ENCODE assay signal across 26 mouse cellular contexts in genomic region chr12:104125021-104125560, GRCm38 (mm10). TPM values are rescaled to one million over a fixed set of nuclear protein-coding genes. Genes with fewer than 3 reads are reported as not detected.
DNase-seq lines count a peak whose midpoint lies in the region; ATAC-seq lines count a peak whose summit lies in the region.
"Had no signal": no experiment of that assay in that cellular context is flagged by ENCODE, and none has a peak within 500 bp of the region (broad histone marks: within the 10 kb centered on the region; RNA-seq: fewer than 3 reads in every experiment).

No protein-coding gene starts in this region.

- H3K4me1 ChIP-seq in heart, embryonic 12.5 days (replicated peaks), result peaks cover 6% of the 10 kb centered on the region; the same call in 1 of the 2 replicates
- no peaks in the 10 kb centered on the region for H3K4me1 ChIP-seq in forebrain, embryonic 16.5 days (replicated peaks; ENCODE audit: control insufficient read depth, insufficient read depth, low read length)
- H3K4me1 ChIP-seq: embryonic facial prominence, embryonic 13.5 days; forebrain, embryonic 13.5 days; hindbrain, embryonic 12.5 days had no signal

- intact Hi-C loops in heart, postnatal 14 days (cut with DNase I), result no loop called here

- DNase-seq in heart, postnatal 14 days, result no peak
- DNase-seq in 3T3-L1 (ENCODE audit: low read depth, low spot score) (peak; percentile 57), NIH3T3 (ENCODE audit: low read depth) (peak; percentile 41)
- peak; percentile 65 for DNase-seq in gonadal fat pad, adult 2 months (ENCODE audit: low read depth)
- DNase-seq: adrenal gland, adult 2 months; adrenal gland, postnatal 25 days; B cell, adult 2 months; cerebellum, adult 18-20 months; cerebellum, adult 9-11 months; cerebellum, postnatal 36 days; gastrocnemius, adult 2 months; gastrocnemius, postnatal 25 days; kidney, adult 9 months had no signal

- no peak overlapping the region for H3K4me2 ChIP-seq in heart, embryonic 12.5 days
- H3K4me2 ChIP-seq in forebrain, embryonic 16.5 days (ENCODE audit: low read length), result no peak overlapping the region
- H3K4me2 ChIP-seq: embryonic facial prominence, embryonic 13.5 days; forebrain, embryonic 13.5 days; hindbrain, embryonic 12.5 days had no signal

- WGBS in heart, embryonic 12.5 days, result 49% methylated on average over 5 of the region's 5 CpGs
- 91% methylated on average over 5 of the region's 5 CpGs for WGBS in forebrain, embryonic 16.5 days

- H3K4me3 ChIP-seq in heart, embryonic 12.5 days, result no peak overlapping the region
- H3K4me3 ChIP-seq in forebrain, embryonic 16.5 days (replicated peaks; ENCODE audit: low read length), result no peak overlapping the region
- H3K4me3 ChIP-seq: embryonic facial prominence, embryonic 13.5 days; forebrain, embryonic 13.5 days; gastrocnemius, adult 2 months; hindbrain, embryonic 12.5 days had no signal

- no peaks in the 10 kb centered on the region for H3K9me3 ChIP-seq in heart, embryonic 12.5 days (replicated peaks)
- H3K9me3 ChIP-seq in forebrain, embryonic 16.5 days (ENCODE audit: control insufficient read depth, low read length), result no peaks in the 10 kb centered on the region
- H3K9me3 ChIP-seq: embryonic facial prominence, embryonic 13.5 days; forebrain, embryonic 13.5 days; hindbrain, embryonic 12.5 days had no signal

- H3K27me3 ChIP-seq in heart, embryonic 12.5 days (replicated peaks), result 0 out of 2 replicates have a peak, but pooled peaks cover 5% of the 10 kb centered on the region
- H3K27me3 ChIP-seq in forebrain, embryonic 16.5 days (replicated peaks; ENCODE audit: control insufficient read depth, insufficient read depth, low read length), result no peaks in the 10 kb centered on the region
- H3K27me3 ChIP-seq: embryonic facial prominence, embryonic 13.5 days; forebrain, embryonic 13.5 days; hindbrain, embryonic 12.5 days had no signal

- peak; percentile 46; the same call in 1 of the 2 replicates for ATAC-seq in heart, embryonic 12.5 days (ENCODE audit: insufficient number of reproducible peaks, low FRiP score)
- no peak for ATAC-seq in forebrain, embryonic 16.5 days
- ATAC-seq: activated CD4-positive, CD25-positive, alpha-beta regulatory T cell, adult 4 months; CD4-positive, CD25-positive, alpha-beta regulatory T cell, adult 4 months; forebrain, embryonic 13.5 days; hindbrain, embryonic 16.5 days; inflammation-experienced regulatory T-cells, adult 6 months; intestine, postnatal 0 days had no signal

- H3K36me3 ChIP-seq in heart, embryonic 12.5 days, result no peaks in the 10 kb centered on the region
- H3K36me3 ChIP-seq in forebrain, embryonic 16.5 days (ENCODE audit: control insufficient read depth, insufficient read depth), result no peaks in the 10 kb centered on the region
- H3K36me3 ChIP-seq: embryonic facial prominence, embryonic 13.5 days; G1E; hindbrain, embryonic 12.5 days had no signal

- H3K9ac ChIP-seq in heart, embryonic 12.5 days, result no peak overlapping the region
- H3K9ac ChIP-seq in forebrain, embryonic 16.5 days (replicated peaks; ENCODE audit: low read depth, low read length), result no peak overlapping the region
- H3K9ac ChIP-seq: embryonic facial prominence, embryonic 13.5 days; forebrain, embryonic 13.5 days; hindbrain, embryonic 12.5 days had no signal

- peak overlapping the region; percentile 28; the same call in 1 of the 2 replicates for H3K27ac ChIP-seq in heart, embryonic 12.5 days (ENCODE audit: poor library complexity, severe bottlenecking)
- no peak overlapping the region for H3K27ac ChIP-seq in forebrain, embryonic 16.5 days (ENCODE audit: low read length)
- H3K27ac ChIP-seq: embryonic facial prominence, embryonic 13.5 days; forebrain, embryonic 13.5 days; gastrocnemius, adult 2 months; hindbrain, embryonic 12.5 days had no signal

RNA-seq across cellular contexts. Expression of gene Serpina3b, which starts 2.7 kb away (rescaled TPM):
- polyA plus RNA-seq in heart, embryonic 12.5 days (2016; fragmentation: Nextera tagmentation; extraction: Ambion mirVana), result 0.09 and 0.10 TPM in 2 replicates
- total RNA-seq in heart, postnatal 14 days (2021), result not detected
- 0.08 and 0.91 TPM in 2 replicates for polyA plus RNA-seq in gonadal fat pad, adult 2 months (2012; rRNA removed)
- 0.10 TPM in 1 of 2 replicates, not detected in the other for polyA plus RNA-seq in forebrain, embryonic 16.5 days (2015; fragmentation: Nextera tagmentation; extraction: Ambion mirVana)
- total RNA-seq: gastrocnemius, adult 2 months; gastrocnemius, postnatal 25 days; heart, adult 8-10 months; heart, postnatal 10 days had no signal
- polyA plus RNA-seq: activated CD4-positive, CD25-positive, alpha-beta regulatory T cell, adult 4 months; adrenal gland, adult 2 months; CD4-positive, CD25-positive, alpha-beta regulatory T cell, adult 4 months; embryonic facial prominence, embryonic 13.5 days; forebrain, embryonic 13.5 days; G1E; hindbrain, embryonic 12.5 days; hindbrain, embryonic 16.5 days; inflammation-experienced regulatory T-cells, adult 6 months; intestine, postnatal 0 days had no signal

RNA-seq across cellular contexts. Expression of gene Serpina3a, which starts 12.6 kb away (rescaled TPM):
- not detected in 2 replicates for polyA plus RNA-seq in heart, embryonic 12.5 days (2016; fragmentation: Nextera tagmentation; extraction: Ambion mirVana)
- total RNA-seq in heart, postnatal 14 days (2021), result not detected
- polyA plus RNA-seq in gonadal fat pad, adult 2 months (2012; rRNA removed), result not detected in 2 replicates
- polyA plus RNA-seq in forebrain, embryonic 16.5 days (2015; fragmentation: Nextera tagmentation; extraction: Ambion mirVana), result not detected in 2 replicates
- total RNA-seq: adrenal gland, adult 2 months; adrenal gland, postnatal 25 days; gastrocnemius, adult 2 months; gastrocnemius, postnatal 25 days; heart, adult 8-10 months; heart, postnatal 10 days had no signal
- polyA plus RNA-seq: activated CD4-positive, CD25-positive, alpha-beta regulatory T cell, adult 4 months; adrenal gland, adult 2 months; CD4-positive, CD25-positive, alpha-beta regulatory T cell, adult 4 months; embryonic facial prominence, embryonic 13.5 days; forebrain, embryonic 13.5 days; G1E; hindbrain, embryonic 12.5 days; hindbrain, embryonic 16.5 days; inflammation-experienced regulatory T-cells, adult 6 months had no signal

RNA-seq across cellular contexts. Expression of gene Serpina5, which starts 24.2 kb away (rescaled TPM):
- polyA plus RNA-seq in heart, embryonic 12.5 days (2016; fragmentation: Nextera tagmentation; extraction: Ambion mirVana), result not detected in 2 replicates
- total RNA-seq in heart, postnatal 14 days (2021), result not detected
- polyA plus RNA-seq in gonadal fat pad, adult 2 months (2012; rRNA removed), result 0.05 and 0.14 TPM in 2 replicates
- not detected in 2 replicates for polyA plus RNA-seq in forebrain, embryonic 16.5 days (2015; fragmentation: Nextera tagmentation; extraction: Ambion mirVana)
- total RNA-seq: adrenal gland, postnatal 25 days; G1E; gastrocnemius, adult 2 months; gastrocnemius, postnatal 25 days; heart, adult 8-10 months; heart, postnatal 10 days had no signal
- polyA plus RNA-seq: activated CD4-positive, CD25-positive, alpha-beta regulatory T cell, adult 4 months; adrenal gland, adult 2 months; CD4-positive, CD25-positive, alpha-beta regulatory T cell, adult 4 months; embryonic facial prominence, embryonic 13.5 days; forebrain, embryonic 13.5 days; G1E; hindbrain, embryonic 12.5 days; hindbrain, embryonic 16.5 days; inflammation-experienced regulatory T-cells, adult 6 months had no signal

RNA-seq across cellular contexts. Expression of gene Serpina3c, which starts 28.6 kb away (rescaled TPM):
- 0.13 TPM in 1 of 2 replicates, not detected in the other for polyA plus RNA-seq in heart, embryonic 12.5 days (2016; fragmentation: Nextera tagmentation; extraction: Ambion mirVana)
- 1 to 10 TPM in 1 of 2 experiments, under 1 TPM in 1; 0.83 to 2.0 TPM for total RNA-seq in heart, postnatal 14 days (2021)
- polyA plus RNA-seq in gonadal fat pad, adult 2 months (2012; rRNA removed), result 49.4 and 89.8 TPM in 2 replicates
- polyA plus RNA-seq in forebrain, embryonic 16.5 days (2015; fragmentation: Nextera tagmentation; extraction: Ambion mirVana), result not detected in 2 replicates
- polyA plus RNA-seq: activated CD4-positive, CD25-positive, alpha-beta regulatory T cell, adult 4 months; CD4-positive, CD25-positive, alpha-beta regulatory T cell, adult 4 months; embryonic facial prominence, embryonic 13.5 days; forebrain, embryonic 13.5 days; G1E; hindbrain, embryonic 12.5 days; hindbrain, embryonic 16.5 days; inflammation-experienced regulatory T-cells, adult 6 months; intestine, postnatal 0 days had no signal

Comparison
In these comparisons a context has a peak if more than half of its experiments do, and no peak if none do; other contexts are left out.
1. DNase-seq: peak in 3T3-L1 (single experiment), NIH3T3 (single experiment) and gonadal fat pad, adult 2 months (single experiment); none in heart, postnatal 14 days (0 of 2).